Mouse (Mus musculus) inflammation-experienced regulatory T-cells, adult 6 months (primary cell): ENCODE data around the gene Plekha5. TPM values are rescaled to one million over a fixed set of nuclear protein-coding genes. Genes with fewer than 3 reads are reported as not detected.

Experiments used
- ATAC-seq: one replicate; pipeline ENCODE4 v1.8.0; 2017
- polyA plus RNA-seq, 3 experiments: library from polyadenylated mRNA; unstranded; fragments of 100-300 nt; shearing (Covaris generic); gene quantifications; one replicate each; pipeline ENCODE4 v1.2.1; 2017

Plekha5 gene
- polyA plus RNA-seq, 3 experiments from 2014 or later: 16.2 to 21.7 (median 19.1) TPM

GRCm38 (mm10) chr6:140620531-140621349, 196.9 kb downstream of the Plekha5 start:
- ATAC-seq: peak; percentile 32

GRCm38 (mm10) chr6:140621622-140622021, 197.8 kb downstream of the Plekha5 start:
- no peak for ATAC-seq

- no peak for ATAC-seq
Observed at GRCm38 (mm10) chr6:140622391-140623225, 198.8 kb downstream of the Plekha5 start, which contains the start of gene Aebp2. TSS of gene Aebp2 (plus strand) at chr6:140622663.

GRCm38 (mm10) chr6:140623226-140624095, 199.6 kb downstream of the Plekha5 start:
- ATAC-seq: peak; percentile 57

- no peak for ATAC-seq
Observed at GRCm38 (mm10) chr6:140624096-140625051, 200.5 kb downstream of the Plekha5 start.

- ATAC-seq: no peak
Observed at GRCm38 (mm10) chr6:140629176-140629859, 205.5 kb downstream of the Plekha5 start.

- no peak for ATAC-seq
Observed at GRCm38 (mm10) chr6:140630306-140630705, 206.5 kb downstream of the Plekha5 start.

- ATAC-seq: no peak
Observed at GRCm38 (mm10) chr6:140633616-140634015, 209.8 kb downstream of the Plekha5 start.

GRCm38 (mm10) chr6:140636290-140636689, 212.4 kb downstream of the Plekha5 start:
- ATAC-seq: no peak

GRCm38 (mm10) chr6:140642010-140642409, 218.2 kb downstream of the Plekha5 start:
- ATAC-seq: no peak

- ATAC-seq: no peak
Observed at GRCm38 (mm10) chr6:140642655-140643054, 218.8 kb downstream of the Plekha5 start.

GRCm38 (mm10) chr6:140645931-140646330, 222.1 kb downstream of the Plekha5 start:
- no peak for ATAC-seq

Other genes starting within 250 kb of the Plekha5 start
- gene Aebp2, start 198.6 kb downstream of the Plekha5 start, polyA plus RNA-seq: 10 to 100 TPM; 38.6 to 41.5 (median 39.2) TPM